Mouse (Mus musculus) olfactory bulb, adult 2 months (tissue): ENCODE data around the gene 2310022A10Rik.

ENCODE experiments used
- CTCF ChIP-seq: fragments of 200-500 bp; IDR thresholded peaks from 2 replicates; pipeline ENCODE4 v1.5.1; 2012; ENCODE audit warnings: low read depth, mild to moderate bottlenecking, low read length, moderate library complexity; ENCODE audit not compliant: insufficient read depth
- POLR2A ChIP-seq: fragments of 200-500 bp; IDR thresholded peaks from 2 replicates; pipeline ENCODE4 v1.6.1; 2012; ENCODE audit warnings: mild to moderate bottlenecking, low read depth, low read length, moderate library complexity; ENCODE audit not compliant: insufficient read depth

GRCm38 (mm10) chr7:27624967-27625366 lies 71.9 kb downstream of the 2310022A10Rik start:
- TF ChIP-seq POLR2A (no peak), CTCF (no peak)
